Mouse (Mus musculus): ENCODE measurements at regions not wholly inside any gene's neighbourhood (a gene's known extent, or its start where the extent isn't known, plus 50 kb on each side); places are given as distances from the start of the nearest gene placed in this dataset.

DNA sequence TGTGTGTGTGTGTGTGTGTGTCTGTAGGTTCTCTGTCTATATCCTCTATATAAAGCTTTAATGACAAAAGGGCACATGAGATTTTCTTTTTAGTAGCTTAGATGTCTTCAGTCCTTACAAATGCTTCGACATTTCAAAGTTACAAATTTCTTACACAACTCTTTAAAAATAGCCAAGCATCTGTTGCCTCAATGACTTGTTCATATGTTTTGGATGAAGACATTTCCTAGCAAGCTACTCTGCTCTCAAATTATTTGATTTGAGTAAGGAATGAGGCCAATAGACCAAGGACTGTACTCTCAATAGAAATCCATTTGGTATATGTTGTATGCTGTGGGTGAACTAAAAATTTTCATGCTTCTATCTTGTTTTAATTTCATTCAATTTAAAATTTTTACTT, 611.3 kb upstream of the 4931408C20Rik start:
- WGBS = 92% methylated on average over 1 of the region's 1 CpGs
- H3K4me3 ChIP-seq (ENCODE audit: low read depth, low read length) = no peak overlapping the region
- H3K9ac ChIP-seq (ENCODE audit: low read length) = no peak overlapping the region
- H3K27me3 ChIP-seq (replicated peaks; ENCODE audit: control insufficient read depth, insufficient read depth, low read length) = no peaks in the 10 kb centered on the region
- H3K4me2 ChIP-seq (ENCODE audit: low read length) = no peak overlapping the region
- H3K4me1 ChIP-seq (ENCODE audit: control insufficient read depth, insufficient read depth, low read length) = no peaks in the 10 kb centered on the region
- no peaks in the 10 kb centered on the region for H3K36me3 ChIP-seq (ENCODE audit: control insufficient read depth, insufficient read depth, low read length)
- DNase-seq (ENCODE audit: low spot score) = no peak
- no peak overlapping the region for H3K27ac ChIP-seq (ENCODE audit: low read depth, low read length)
- ATAC-seq = no peak
- H3K9me3 ChIP-seq (replicated peaks; ENCODE audit: control insufficient read depth, low read length) = no peaks in the 10 kb centered on the region

DNA sequence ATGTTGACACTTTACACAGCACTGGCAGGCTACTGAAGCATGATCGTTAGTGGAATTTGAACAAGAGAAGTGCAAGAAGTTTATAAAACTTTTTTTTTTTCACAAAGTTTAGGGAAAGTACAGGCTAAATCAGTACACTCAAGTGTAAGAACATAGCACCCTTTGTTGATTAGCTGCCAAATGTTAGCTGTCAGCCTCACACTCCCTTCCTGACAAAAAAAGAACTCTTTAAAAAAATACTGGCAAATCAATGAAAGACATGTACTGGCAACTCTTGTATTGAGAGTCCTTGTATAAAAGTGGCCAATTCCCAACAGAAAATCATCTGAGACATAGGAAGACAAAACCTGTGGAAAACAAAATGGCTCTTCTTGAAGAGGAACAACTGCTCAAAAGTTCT, 577.7 kb upstream of the 4931408C20Rik start:
- no peak overlapping the region for H3K4me2 ChIP-seq (ENCODE audit: low read length)
- no peaks in the 10 kb centered on the region for H3K36me3 ChIP-seq (ENCODE audit: control insufficient read depth, insufficient read depth, low read length)
- no peaks in the 10 kb centered on the region for H3K9me3 ChIP-seq (replicated peaks; ENCODE audit: control insufficient read depth, low read length)
- 59% methylated on average over 1 of the region's 1 CpGs for WGBS
- no peak overlapping the region for H3K9ac ChIP-seq (ENCODE audit: low read length)
- no peak overlapping the region for H3K4me3 ChIP-seq (ENCODE audit: low read depth, low read length)
- ATAC-seq (no peak), DNase-seq (ENCODE audit: low spot score) (peak; percentile 4)
- H3K27me3 ChIP-seq (replicated peaks; ENCODE audit: control insufficient read depth, insufficient read depth, low read length) = no peaks in the 10 kb centered on the region
- no peak overlapping the region for H3K27ac ChIP-seq (ENCODE audit: low read depth, low read length)
- no peaks in the 10 kb centered on the region for H3K4me1 ChIP-seq (ENCODE audit: control insufficient read depth, insufficient read depth, low read length)

DNA sequence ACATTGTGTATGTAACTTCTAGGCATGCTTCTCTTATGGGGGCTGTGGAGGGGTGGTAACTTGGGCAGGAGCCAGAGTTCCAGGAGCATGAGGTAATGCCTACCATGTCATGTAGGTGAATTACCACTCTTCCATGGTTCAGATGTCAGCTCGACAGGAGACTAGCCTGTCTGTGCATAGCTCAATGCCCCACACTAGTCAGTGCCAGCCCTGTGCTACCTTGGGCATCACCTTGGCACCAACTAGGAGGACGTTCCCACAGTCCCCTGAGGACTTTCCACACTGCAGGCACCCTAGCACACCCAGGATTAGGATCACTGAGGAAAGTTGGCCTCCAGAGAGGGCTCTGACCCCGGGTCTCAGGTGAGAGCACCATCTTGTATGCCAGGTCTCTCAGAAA, 573.9 kb upstream of the 4931408C20Rik start:
- DNase-seq (ENCODE audit: low spot score) (no peak), ATAC-seq (no peak)
- no peak overlapping the region for H3K4me3 ChIP-seq (ENCODE audit: low read depth, low read length)
- WGBS = 69% methylated on average over 3 of the region's 3 CpGs
- no peaks in the 10 kb centered on the region for H3K36me3 ChIP-seq (ENCODE audit: control insufficient read depth, insufficient read depth, low read length)
- H3K4me1 ChIP-seq (ENCODE audit: control insufficient read depth, insufficient read depth, low read length) = no peaks in the 10 kb centered on the region
- no peak overlapping the region for H3K27ac ChIP-seq (ENCODE audit: low read depth, low read length)
- no peaks in the 10 kb centered on the region for H3K9me3 ChIP-seq (replicated peaks; ENCODE audit: control insufficient read depth, low read length)
- no peaks in the 10 kb centered on the region for H3K27me3 ChIP-seq (replicated peaks; ENCODE audit: control insufficient read depth, insufficient read depth, low read length)
- no peak overlapping the region for H3K9ac ChIP-seq (ENCODE audit: low read length)
- H3K4me2 ChIP-seq (ENCODE audit: low read length) = no peak overlapping the region
